ENCODE assay signal across 8 mouse cellular contexts in genomic region chr10:91270268-91270954, GRCm38 (mm10).
DNase-seq lines count a peak whose midpoint lies in the region; ATAC-seq and TF ChIP-seq lines count a peak whose summit lies in the region.

No protein-coding gene starts in this region.

- H3K9me3 ChIP-seq in ES-E14 (ENCODE audit: control insufficient read depth, insufficient read depth, low read depth, low read length), result no peaks in the 10 kb centered on the region
- H3K9me3 ChIP-seq in forebrain, embryonic 10.5 days, result no peaks in the 10 kb centered on the region
- no peaks in the 10 kb centered on the region for H3K9me3 ChIP-seq in heart, postnatal 0 days (replicated peaks; ENCODE audit: control insufficient read depth, low read length)
- H3K9me3 ChIP-seq in lung, embryonic 16.5 days (ENCODE audit: control insufficient read depth, low read length), result no peaks in the 10 kb centered on the region

- peak; percentile 80 for DNase-seq in ES-E14 (ENCODE audit: low read depth, low spot score)
- peak; percentile 66 for DNase-seq in c-Kit-positive CD71-positive TER-119-negative erythroid progenitor cells, embryonic 14.5 days (ENCODE audit: low read depth)
- DNase-seq in forebrain, embryonic 10.5 days (ENCODE audit: extremely low spot score, low spot score), result peak; percentile 72
- peak; percentile 80 for DNase-seq in heart, postnatal 0 days (ENCODE audit: low spot score)
- DNase-seq in kidney, postnatal 14 days, result peak; percentile 59
- DNase-seq in ovary, adult 18-20 months (ENCODE audit: low spot score), result peak; percentile 49
- DNase-seq in thymus, postnatal 10 days (ENCODE audit: low spot score in 2 of 2), result peak; percentile 86 to 91

- no peak for TF ChIP-seq EP300 in heart, postnatal 0 days (IDR thresholded peaks at IDR 0.05; ENCODE audit: low read depth)

- H3K9ac ChIP-seq in ES-E14 (ENCODE audit: insufficient read depth, low read depth, low read length, poor library complexity, severe bottlenecking), result peak overlapping the region; percentile 67; the same call in 1 of the 2 replicates
- peak overlapping the region; percentile 29; the same call in 1 of the 2 replicates for H3K9ac ChIP-seq in heart, postnatal 0 days (replicated peaks; ENCODE audit: low read depth, low read length)
- H3K9ac ChIP-seq in lung, embryonic 16.5 days (ENCODE audit: low read length), result peak overlapping the region; percentile 15; the same call in 1 of the 2 replicates

- no peaks in the 10 kb centered on the region for H3K27me3 ChIP-seq in forebrain, embryonic 10.5 days (ENCODE audit: poor library complexity, severe bottlenecking)
- no peaks in the 10 kb centered on the region for H3K27me3 ChIP-seq in heart, postnatal 0 days (ENCODE audit: control insufficient read depth, insufficient read depth, low read length)
- H3K27me3 ChIP-seq in lung, embryonic 16.5 days (ENCODE audit: control insufficient read depth, insufficient read depth, low read depth, low read length), result no peaks in the 10 kb centered on the region

- TF ChIP-seq CTCF in heart, postnatal 0 days (IDR thresholded peaks at IDR 0.05; ENCODE audit: low read depth), result peak; percentile 67

- peak overlapping the region; percentile 60 for H3K4me2 ChIP-seq in heart, postnatal 0 days (ENCODE audit: low read depth, low read length)
- peak overlapping the region; percentile 40 for H3K4me2 ChIP-seq in lung, embryonic 16.5 days (ENCODE audit: low read depth, low read length)

- H3K4me3 ChIP-seq in ES-E14 (ENCODE audit: insufficient read depth in 1 of 2, low read depth in 1 of 2, low read length in 2 of 2, poor library complexity in 1 of 2, severe bottlenecking in 1 of 2), result no peak overlapping the region
- H3K4me3 ChIP-seq in forebrain, embryonic 10.5 days, result peak overlapping the region; percentile 22; the same call in 1 of the 2 replicates
- H3K4me3 ChIP-seq in heart, postnatal 0 days (ENCODE audit: low read depth, low read length), result peak overlapping the region; percentile 34
- H3K4me3 ChIP-seq in lung, embryonic 16.5 days (ENCODE audit: low read length), result no peak overlapping the region

- H3K27ac ChIP-seq in ES-E14 (ENCODE audit: insufficient read depth, low read depth, low read length, poor library complexity, severe bottlenecking), result no peak overlapping the region
- H3K27ac ChIP-seq in forebrain, embryonic 10.5 days, result peak overlapping the region; percentile 78
- peak overlapping the region; percentile 64; the same call in 1 of the 2 replicates for H3K27ac ChIP-seq in heart, postnatal 0 days (ENCODE audit: low read depth)
- H3K27ac ChIP-seq in lung, embryonic 16.5 days (ENCODE audit: low read length), result no peak overlapping the region

- peak; percentile 86 for ATAC-seq in heart, postnatal 0 days (ENCODE audit: insufficient read depth, low read depth)
- ATAC-seq in lung, embryonic 16.5 days (ENCODE audit: low read depth), result peak; percentile 84

- 24% methylated on average over 13 of the region's 14 CpGs for WGBS in forebrain, embryonic 10.5 days
- WGBS in heart, postnatal 0 days, result 10% methylated on average over 12 of the region's 14 CpGs
- 10% methylated on average over 13 of the region's 14 CpGs for WGBS in lung, embryonic 16.5 days

- in situ Hi-C loops in ES-E14 (cut with MboI; ENCODE audit: low sequenced_read_pairs in 2 of 2, unreplicated experiment in 2 of 2), result no loop called here

- no peaks in the 10 kb centered on the region for H3K36me3 ChIP-seq in ES-E14 (ENCODE audit: control insufficient read depth, insufficient read depth, low read length, poor library complexity, severe bottlenecking)
- no peaks in the 10 kb centered on the region for H3K36me3 ChIP-seq in forebrain, embryonic 10.5 days (replicated peaks)
- no peaks in the 10 kb centered on the region for H3K36me3 ChIP-seq in heart, postnatal 0 days (replicated peaks; ENCODE audit: control insufficient read depth, insufficient read depth, low read length)
- no peaks in the 10 kb centered on the region for H3K36me3 ChIP-seq in lung, embryonic 16.5 days (ENCODE audit: control insufficient read depth, insufficient read depth, low read length)

- H3K4me1 ChIP-seq in ES-E14 (ENCODE audit: control insufficient read depth in 2 of 2, insufficient read depth in 2 of 2, low read length in 2 of 2, poor library complexity in 1 of 2), result no peaks in the 10 kb centered on the region; a peak in 1 of 4 replicates
- H3K4me1 ChIP-seq in forebrain, embryonic 10.5 days, result peaks cover 22% of the 10 kb centered on the region
- 0 out of 2 replicates have a peak, but pooled peaks cover 5% of the 10 kb centered on the region for H3K4me1 ChIP-seq in heart, postnatal 0 days (ENCODE audit: control insufficient read depth, insufficient read depth)
- H3K4me1 ChIP-seq in lung, embryonic 16.5 days (replicated peaks; ENCODE audit: control insufficient read depth, insufficient read depth, low read length), result no peaks in the 10 kb centered on the region; the same call in 1 of the 2 replicates

TF ChIP-seq in ES-E14, 5 proteins besides CTCF, POLR2A, EP300 and RAD21:
- TF ChIP-seq HCFC1 (IDR thresholded peaks at IDR 0.05; ENCODE audit: borderline replicate concordance, insufficient read depth, low read length) (no peak), ZNF384 (IDR thresholded peaks at IDR 0.05; ENCODE audit: low read depth, low read length) (no peak), ZC3H11A (IDR thresholded peaks at IDR 0.05; ENCODE audit: borderline replicate concordance, low read depth, low read length) (no peak), MAFK (IDR thresholded peaks at IDR 0.05; ENCODE audit: insufficient read depth, low read depth, low read length) (no peak), CHD2 (IDR thresholded peaks at IDR 0.05; ENCODE audit: low read depth, low read length) (no peak)

Comparison
In these comparisons a context has a peak if more than half of its experiments do, and no peak if none do; other contexts are left out.
1. H3K27ac ChIP-seq: peak in forebrain, embryonic 10.5 days (single experiment) and heart, postnatal 0 days (single experiment); none in ES-E14 (single experiment) and lung, embryonic 16.5 days (single experiment).
2. H3K4me3 ChIP-seq: peak in forebrain, embryonic 10.5 days (single experiment) and heart, postnatal 0 days (single experiment); none in ES-E14 (0 of 2) and lung, embryonic 16.5 days (single experiment).
3. H3K9ac ChIP-seq: peak in every context shown above with its lines; median percentile 67 in ES-E14; 29 in heart, postnatal 0 days; 15 in lung, embryonic 16.5 days.
4. Peak in every context shown above with its lines, with median percentiles within 50 percentile points of each other: DNase-seq.